Mouse (Mus musculus) G1E (cell line): ENCODE results near the gene Zfp810.

ENCODE experiments used
- CTCF ChIP-seq: IDR thresholded peaks from 2 replicates; pipeline ENCODE4 v1.5.1; 2012; ENCODE audit warnings: low read depth, low read length, inconsistent platforms, mixed read lengths
- TAL1 ChIP-seq: conservative IDR thresholded peaks from 2 replicates; pipeline ENCODE4 v1.6.1; 2012; ENCODE audit warnings: low read depth, low read length, inconsistent platforms, mixed read lengths

DNA sequence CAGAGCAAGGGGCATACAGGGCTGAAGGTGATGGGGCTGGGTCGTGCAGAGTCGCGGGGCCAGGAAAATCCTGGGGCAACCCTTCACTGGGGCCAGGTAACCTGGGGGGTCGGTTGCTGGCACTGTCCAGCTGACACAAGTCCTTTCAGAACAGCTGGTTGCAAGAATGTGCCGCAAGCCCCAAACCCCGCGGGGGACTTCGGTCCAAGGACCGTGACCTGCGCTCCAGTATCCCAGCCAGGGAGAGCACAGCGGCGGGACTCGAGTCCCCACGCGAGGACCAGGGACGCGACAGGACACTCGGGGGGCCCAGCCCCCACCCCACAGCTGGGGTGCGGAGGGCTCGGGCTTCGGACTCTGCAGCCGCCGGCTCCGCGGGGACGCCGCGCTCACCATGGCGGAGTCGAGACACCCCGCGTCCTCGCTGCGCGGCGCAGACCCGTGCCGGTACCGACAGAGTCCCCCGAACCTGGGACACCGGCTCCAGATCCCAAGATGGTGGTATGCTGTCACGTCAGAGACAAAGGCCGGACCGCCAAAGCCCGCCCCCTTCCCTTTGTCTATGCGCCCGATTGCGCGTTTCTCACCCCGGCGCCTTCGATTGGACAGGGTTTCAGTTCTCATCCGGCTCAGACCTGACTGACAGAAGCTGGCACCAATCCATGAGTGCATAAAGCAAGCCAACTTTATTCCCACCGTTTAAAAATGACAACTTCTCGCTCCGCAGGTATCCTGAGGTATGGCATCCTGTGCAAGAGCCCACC is at the start of gene Zfp810:
- TF ChIP-seq CTCF (no peak), TAL1 (no peak)
